Mouse (Mus musculus): Measurements from ENCODE around the gene Mad2l1bp. TPM values are rescaled to one million over a fixed set of nuclear protein-coding genes. Genes with fewer than 3 reads are reported as not detected.
A peak's percentile ranks its signal among the peaks of the same experiment; 100 is the strongest.

The Mad2l1bp gene
- polyA plus RNA-seq, 1 experiment from 2014 or later = 36.0 TPM

- Histone ChIP-seq H3K27me3 (ENCODE audit: control insufficient read depth, insufficient read depth, low read length) (no peaks in the 10 kb centered on the region), H3K4me2 (ENCODE audit: low read depth) (no peak overlapping the region), H3K4me3 (ENCODE audit: low read depth, low read length) (no peak overlapping the region), H3K4me1 (ENCODE audit: control insufficient read depth, insufficient read depth, low read length) (no peaks in the 10 kb centered on the region), H3K9ac (ENCODE audit: low read length) (no peak overlapping the region), H3K36me3 (ENCODE audit: control insufficient read depth, insufficient read depth, low read length) (peaks cover 25% of the 10 kb centered on the region), H3K9me3 (ENCODE audit: control insufficient read depth, low read length) (no peaks in the 10 kb centered on the region), H3K27ac (ENCODE audit: low read depth, low read length) (no peak overlapping the region)
- WGBS = 62% methylated on average over 5 of the region's 5 CpGs
- DNase-seq (ENCODE audit: low spot score) (peak; percentile 9), ATAC-seq (ENCODE audit: insufficient read depth, low FRiP score, low TSS enrichment) (no peak)
These were observed 15.0 kb upstream of the Mad2l1bp start for GRCm38 (mm10) chr17:46168318-46168717.

GRCm38 (mm10) chr17:46167014-46167413 is 13.7 kb upstream of the Mad2l1bp start:
- Histone ChIP-seq H3K36me3 (ENCODE audit: control insufficient read depth, insufficient read depth, low read length) (peaks cover 15% of the 10 kb centered on the region), H3K4me2 (ENCODE audit: low read depth) (no peak overlapping the region), H3K9me3 (ENCODE audit: control insufficient read depth, low read length) (no peaks in the 10 kb centered on the region), H3K27ac (ENCODE audit: low read depth, low read length) (no peak overlapping the region), H3K4me1 (ENCODE audit: control insufficient read depth, insufficient read depth, low read length) (peaks cover 2% of the 10 kb centered on the region; the same call in 1 of the 2 replicates), H3K4me3 (ENCODE audit: low read depth, low read length) (no peak overlapping the region), H3K9ac (ENCODE audit: low read length) (no peak overlapping the region), H3K27me3 (ENCODE audit: control insufficient read depth, insufficient read depth, low read length) (no peaks in the 10 kb centered on the region)
- DNase-seq (ENCODE audit: low spot score) (peak; percentile 10), ATAC-seq (ENCODE audit: insufficient read depth, low FRiP score, low TSS enrichment) (no peak)
- 85% methylated on average over 11 of the region's 11 CpGs for WGBS

- Histone ChIP-seq H3K27ac (ENCODE audit: low read depth, low read length) (no peak overlapping the region), H3K9ac (ENCODE audit: low read length) (no peak overlapping the region), H3K36me3 (ENCODE audit: control insufficient read depth, insufficient read depth, low read length) (peaks cover 15% of the 10 kb centered on the region), H3K27me3 (ENCODE audit: control insufficient read depth, insufficient read depth, low read length) (no peaks in the 10 kb centered on the region), H3K4me2 (ENCODE audit: low read depth) (no peak overlapping the region), H3K9me3 (ENCODE audit: control insufficient read depth, low read length) (no peaks in the 10 kb centered on the region), H3K4me3 (ENCODE audit: low read depth, low read length) (no peak overlapping the region), H3K4me1 (ENCODE audit: control insufficient read depth, insufficient read depth, low read length) (peaks cover 6% of the 10 kb centered on the region)
- 94% methylated on average over 5 of the region's 5 CpGs for WGBS
- DNase-seq (ENCODE audit: low spot score) = no peak
- ATAC-seq (ENCODE audit: insufficient read depth, low FRiP score, low TSS enrichment) = no peak
These were observed 12.9 kb upstream of the Mad2l1bp start for GRCm38 (mm10) chr17:46166270-46166669.

GRCm38 (mm10) chr17:46165460-46165859 is 12.1 kb upstream of the Mad2l1bp start:
- no peak for ATAC-seq (ENCODE audit: insufficient read depth, low FRiP score, low TSS enrichment)
- H3K36me3 ChIP-seq (ENCODE audit: control insufficient read depth, insufficient read depth, low read length) = peaks cover 15% of the 10 kb centered on the region
- 92% methylated on average over 12 of the region's 12 CpGs for WGBS

GRCm38 (mm10) chr17:46164791-46165190 is 11.4 kb upstream of the Mad2l1bp start:
- no peak overlapping the region for H3K27ac ChIP-seq (ENCODE audit: low read depth, low read length)
- no peaks in the 10 kb centered on the region for H3K9me3 ChIP-seq (ENCODE audit: control insufficient read depth, low read length)
- DNase-seq (ENCODE audit: low spot score) = peak; percentile 4
- H3K9ac ChIP-seq (ENCODE audit: low read length) = no peak overlapping the region
- H3K4me1 ChIP-seq (ENCODE audit: control insufficient read depth, insufficient read depth, low read length) = peaks cover 6% of the 10 kb centered on the region
- no peak overlapping the region for H3K4me3 ChIP-seq (ENCODE audit: low read depth, low read length)
- peaks cover 15% of the 10 kb centered on the region for H3K36me3 ChIP-seq (ENCODE audit: control insufficient read depth, insufficient read depth, low read length)
- 91% methylated on average over 10 of the region's 10 CpGs for WGBS
- H3K27me3 ChIP-seq (ENCODE audit: control insufficient read depth, insufficient read depth, low read length) = no peaks in the 10 kb centered on the region
- no peak for ATAC-seq (ENCODE audit: insufficient read depth, low FRiP score, low TSS enrichment)
- H3K4me2 ChIP-seq (ENCODE audit: low read depth) = no peak overlapping the region

More at GRCm38 (mm10) chr17:46165460-46165859, 12.1 kb upstream of the Mad2l1bp start:
- Histone ChIP-seq H3K9me3 (ENCODE audit: control insufficient read depth, low read length) (no peaks in the 10 kb centered on the region), H3K27ac (ENCODE audit: low read depth, low read length) (no peak overlapping the region), H3K27me3 (ENCODE audit: control insufficient read depth, insufficient read depth, low read length) (no peaks in the 10 kb centered on the region), H3K4me3 (ENCODE audit: low read depth, low read length) (no peak overlapping the region), H3K9ac (ENCODE audit: low read length) (no peak overlapping the region), H3K4me1 (ENCODE audit: control insufficient read depth, insufficient read depth, low read length) (peaks cover 6% of the 10 kb centered on the region), H3K4me2 (ENCODE audit: low read depth) (no peak overlapping the region)
- DNase-seq (ENCODE audit: low spot score) = peak; percentile 6

GRCm38 (mm10) chr17:46164301-46164700 is 10.9 kb upstream of the Mad2l1bp start:
- peaks cover 12% of the 10 kb centered on the region for H3K36me3 ChIP-seq (ENCODE audit: control insufficient read depth, insufficient read depth, low read length)
- ATAC-seq (ENCODE audit: insufficient read depth, low FRiP score, low TSS enrichment) (no peak), DNase-seq (ENCODE audit: low spot score) (peak; percentile 5)
- no peaks in the 10 kb centered on the region for H3K9me3 ChIP-seq (ENCODE audit: control insufficient read depth, low read length)
- no peak overlapping the region for H3K4me3 ChIP-seq (ENCODE audit: low read depth, low read length)
- no peak overlapping the region for H3K27ac ChIP-seq (ENCODE audit: low read depth, low read length)
- H3K4me1 ChIP-seq (ENCODE audit: control insufficient read depth, insufficient read depth, low read length) = peaks cover 9% of the 10 kb centered on the region
- H3K4me2 ChIP-seq (ENCODE audit: low read depth) = no peak overlapping the region
- H3K27me3 ChIP-seq (ENCODE audit: control insufficient read depth, insufficient read depth, low read length) = no peaks in the 10 kb centered on the region
- H3K9ac ChIP-seq (ENCODE audit: low read length) = no peak overlapping the region
- WGBS = 92% methylated on average over 8 of the region's 8 CpGs

- H3K36me3 ChIP-seq (ENCODE audit: control insufficient read depth, insufficient read depth, low read length) = peaks cover 5% of the 10 kb centered on the region
- no peak overlapping the region for H3K4me3 ChIP-seq (ENCODE audit: low read depth, low read length)
- H3K4me1 ChIP-seq (ENCODE audit: control insufficient read depth, insufficient read depth, low read length) = peaks cover 9% of the 10 kb centered on the region
- ATAC-seq (ENCODE audit: insufficient read depth, low FRiP score, low TSS enrichment) (no peak), DNase-seq (ENCODE audit: low spot score) (no peak)
- WGBS = 89% methylated on average over 9 of the region's 9 CpGs
- H3K27ac ChIP-seq (ENCODE audit: low read depth, low read length) = no peak overlapping the region
- H3K9ac ChIP-seq (ENCODE audit: low read length) = no peak overlapping the region
- H3K9me3 ChIP-seq (ENCODE audit: control insufficient read depth, low read length) = no peaks in the 10 kb centered on the region
- H3K27me3 ChIP-seq (ENCODE audit: control insufficient read depth, insufficient read depth, low read length) = no peaks in the 10 kb centered on the region
- no peak overlapping the region for H3K4me2 ChIP-seq (ENCODE audit: low read depth)
These were observed 9.6 kb upstream of the Mad2l1bp start for GRCm38 (mm10) chr17:46162951-46163421.

GRCm38 (mm10) chr17:46162551-46162950 is 9.2 kb upstream of the Mad2l1bp start:
- 96% methylated on average over 7 of the region's 7 CpGs for WGBS
- Histone ChIP-seq H3K4me1 (ENCODE audit: control insufficient read depth, insufficient read depth, low read length) (peaks cover 9% of the 10 kb centered on the region), H3K27me3 (ENCODE audit: control insufficient read depth, insufficient read depth, low read length) (no peaks in the 10 kb centered on the region), H3K27ac (ENCODE audit: low read depth, low read length) (no peak overlapping the region), H3K9me3 (ENCODE audit: control insufficient read depth, low read length) (no peaks in the 10 kb centered on the region), H3K36me3 (ENCODE audit: control insufficient read depth, insufficient read depth, low read length) (peaks cover 2% of the 10 kb centered on the region), H3K4me3 (ENCODE audit: low read depth, low read length) (no peak overlapping the region), H3K4me2 (ENCODE audit: low read depth) (no peak overlapping the region), H3K9ac (ENCODE audit: low read length) (no peak overlapping the region)
- ATAC-seq (ENCODE audit: insufficient read depth, low FRiP score, low TSS enrichment) (no peak), DNase-seq (ENCODE audit: low spot score) (no peak)

- Histone ChIP-seq H3K27ac (ENCODE audit: low read depth, low read length) (no peak overlapping the region), H3K9ac (ENCODE audit: low read length) (peak overlapping the region; percentile 77), H3K4me1 (ENCODE audit: control insufficient read depth, insufficient read depth, low read length) (peaks cover 9% of the 10 kb centered on the region), H3K4me2 (ENCODE audit: low read depth) (peak overlapping the region; percentile 61), H3K9me3 (ENCODE audit: control insufficient read depth, low read length) (no peaks in the 10 kb centered on the region), H3K4me3 (ENCODE audit: low read depth, low read length) (peak overlapping the region; percentile 60), H3K27me3 (ENCODE audit: control insufficient read depth, insufficient read depth, low read length) (no peaks in the 10 kb centered on the region), H3K36me3 (ENCODE audit: control insufficient read depth, insufficient read depth, low read length) (peaks cover 2% of the 10 kb centered on the region)
- 47% methylated on average over 9 of the region's 9 CpGs for WGBS
- DNase-seq (ENCODE audit: low spot score) = no peak
- no peak for ATAC-seq (ENCODE audit: insufficient read depth, low FRiP score, low TSS enrichment)
These were observed 8.4 kb upstream of the Mad2l1bp start for GRCm38 (mm10) chr17:46161710-46162109.
